Mouse (Mus musculus) G1E (cell line): Measurements from ENCODE around the gene Rasl12.

Experiments
- CTCF ChIP-seq: IDR thresholded peaks from 2 replicates; pipeline ENCODE4 v1.5.1; 2012; ENCODE audit warnings: low read depth, low read length, inconsistent platforms, mixed read lengths
- GATA1 ChIP-seq: IDR thresholded peaks from 2 replicates; pipeline ENCODE4 v1.6.1; 2012; ENCODE audit warnings: borderline replicate concordance, low read length, inconsistent platforms, mixed read lengths
- TAL1 ChIP-seq: conservative IDR thresholded peaks from 2 replicates; pipeline ENCODE4 v1.6.1; 2012; ENCODE audit warnings: low read depth, low read length, inconsistent platforms, mixed read lengths

DNA sequence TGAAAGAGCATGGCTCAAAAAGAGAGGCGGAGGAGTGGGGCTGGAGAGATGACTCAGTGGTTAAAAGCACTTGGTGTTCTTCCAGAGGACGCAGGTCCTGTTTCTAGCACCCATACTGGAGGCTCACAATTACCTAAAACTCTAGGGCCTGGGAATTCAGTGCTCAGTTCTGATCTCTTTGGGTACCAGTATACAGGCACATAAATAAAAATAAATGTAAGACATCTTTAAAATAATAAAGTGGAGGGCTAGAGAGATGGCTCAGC lies 6.8 kb downstream of the Rasl12 start:
- TF ChIP-seq CTCF (no peak), TAL1 (no peak), GATA1 (no peak)
